Mouse (Mus musculus) A20 (cell line): ENCODE measurements around the gene Plekhm1.

Experiments
- DNase-seq: peaks from one replicate; pipeline ENCODE4 v3.0.0-alpha.2; 2011; ENCODE audit warnings: low read depth, low spot score

Plekhm1 gene

DNA sequence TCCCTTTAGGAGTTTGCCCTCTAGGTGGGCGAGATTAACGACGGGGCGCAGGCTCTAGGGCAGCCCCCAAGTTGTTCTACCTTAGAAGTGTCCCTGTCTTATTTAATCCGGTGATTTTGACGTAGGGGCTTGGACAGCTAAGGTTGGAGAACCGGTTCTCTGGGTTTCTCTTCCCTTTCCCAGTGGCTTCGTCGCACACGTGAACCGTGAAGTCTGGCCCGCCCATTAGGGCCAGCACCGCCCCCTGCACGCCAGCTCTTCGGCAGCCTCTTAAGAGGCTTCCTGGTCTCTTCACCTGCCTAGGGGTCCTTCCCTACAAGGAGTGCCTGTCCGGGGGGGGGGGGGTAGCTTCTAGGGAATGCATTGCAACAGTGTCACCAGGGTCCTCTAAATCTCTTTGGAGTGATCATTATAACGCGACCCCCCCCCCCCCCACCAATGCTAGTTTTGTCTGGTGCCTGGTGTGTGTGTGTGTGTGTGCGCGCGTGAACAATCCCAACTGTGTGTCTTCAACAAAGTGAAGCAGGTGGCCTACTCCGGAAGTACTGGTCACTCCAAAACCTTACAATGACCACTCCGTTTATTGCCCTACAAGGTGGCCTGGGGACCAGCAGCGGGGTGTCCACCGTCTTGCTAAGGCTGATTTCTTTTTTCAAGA is 51.0 kb downstream of the Plekhm1 start:
- DNase-seq: peak; percentile 93

DNA sequence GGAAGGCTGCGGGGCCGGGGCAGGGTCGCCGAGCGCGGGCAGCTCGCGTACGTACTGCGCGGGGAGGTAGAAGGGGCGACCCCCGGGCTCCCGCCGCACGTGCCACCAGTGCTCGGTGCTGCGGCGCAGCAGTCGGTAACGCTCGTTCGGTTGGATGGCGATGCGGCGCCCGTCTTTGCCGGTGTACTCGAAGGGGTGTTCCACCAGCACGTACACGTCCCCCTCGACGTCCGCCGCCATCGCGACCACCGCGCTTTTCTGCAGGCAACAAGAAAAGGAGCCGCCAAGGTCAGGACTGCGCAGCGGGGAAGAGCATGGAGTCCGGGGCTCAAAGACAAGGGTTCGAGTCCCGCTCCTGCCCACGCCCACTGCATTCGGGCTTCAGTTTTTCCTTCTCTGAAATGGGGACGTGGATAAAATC is 51.8 kb downstream of the Plekhm1 start:
- no peak for DNase-seq

GRCm38 (mm10) chr11:103359841-103360641 is 52.4 kb downstream of the Plekhm1 start:
- peak; percentile 95 for DNase-seq

DNA sequence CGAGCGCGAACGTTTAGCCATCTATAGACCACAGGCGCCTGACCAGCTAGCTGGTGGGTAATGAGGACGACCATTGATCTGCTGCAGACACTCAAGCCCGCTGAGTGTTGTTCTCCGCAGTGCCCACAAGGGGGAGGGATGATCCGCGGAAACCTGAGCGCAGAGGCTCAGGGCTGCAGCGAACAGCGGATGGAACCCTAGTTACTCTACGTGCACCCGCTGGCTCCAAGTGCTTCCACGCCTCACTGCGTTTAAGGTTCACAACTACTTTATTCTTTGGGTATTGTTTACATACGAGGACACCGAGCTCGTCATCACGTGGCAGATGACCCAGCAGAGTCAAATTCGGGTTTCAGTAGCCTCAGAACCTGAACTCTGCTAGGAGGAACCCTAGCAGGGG is 53.4 kb downstream of the Plekhm1 start:
- peak; percentile 94 for DNase-seq

GRCm38 (mm10) chr11:103358316-103358715 is 54.2 kb downstream of the Plekhm1 start:
- no peak for DNase-seq

GRCm38 (mm10) chr11:103357710-103358109 is 54.8 kb downstream of the Plekhm1 start:
- DNase-seq: no peak

DNA sequence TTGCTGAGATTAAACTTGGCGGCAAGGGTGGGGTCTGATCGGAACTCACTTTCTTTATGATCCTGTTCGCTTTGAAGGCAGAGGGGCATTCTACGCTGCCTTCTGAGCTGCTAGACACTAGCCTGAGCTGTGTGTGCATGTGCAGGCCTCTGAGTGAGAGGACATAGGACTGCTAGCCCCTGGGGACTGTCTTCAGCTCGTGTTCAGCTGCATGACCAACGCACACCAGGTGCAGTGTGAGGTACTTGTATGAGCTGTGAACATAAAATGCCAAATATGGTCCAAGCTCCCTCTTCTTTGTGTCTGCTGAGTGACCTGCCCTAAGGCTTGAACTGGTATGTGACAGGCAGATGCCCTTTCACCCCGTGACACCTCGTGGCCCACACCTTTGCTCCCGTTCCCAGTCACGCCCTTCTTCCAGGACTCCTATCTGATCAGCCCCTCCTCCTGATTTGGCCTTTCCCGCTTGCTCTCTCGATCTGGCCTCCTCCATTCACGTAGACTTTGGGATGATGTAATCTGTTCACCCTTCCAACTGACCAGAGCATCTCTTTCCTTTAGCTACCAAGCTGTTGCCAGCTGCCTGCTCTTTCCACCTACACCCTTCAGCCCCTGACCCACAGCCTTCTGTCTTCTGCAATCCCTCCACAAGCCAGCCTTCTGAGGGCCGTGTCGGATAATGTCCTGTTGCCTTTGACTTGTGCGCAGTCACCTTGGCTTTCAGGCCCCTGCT is 55.4 kb downstream of the Plekhm1 start:
- DNase-seq: peak; percentile 49

GRCm38 (mm10) chr11:103356032-103356571 is 56.4 kb downstream of the Plekhm1 start:
- no peak for DNase-seq

- DNase-seq: no peak
Observed at GRCm38 (mm10) chr11:103355251-103355650, 57.2 kb downstream of the Plekhm1 start.

- no peak for DNase-seq
Observed at GRCm38 (mm10) chr11:103354033-103354432, 58.5 kb downstream of the Plekhm1 start.

DNA sequence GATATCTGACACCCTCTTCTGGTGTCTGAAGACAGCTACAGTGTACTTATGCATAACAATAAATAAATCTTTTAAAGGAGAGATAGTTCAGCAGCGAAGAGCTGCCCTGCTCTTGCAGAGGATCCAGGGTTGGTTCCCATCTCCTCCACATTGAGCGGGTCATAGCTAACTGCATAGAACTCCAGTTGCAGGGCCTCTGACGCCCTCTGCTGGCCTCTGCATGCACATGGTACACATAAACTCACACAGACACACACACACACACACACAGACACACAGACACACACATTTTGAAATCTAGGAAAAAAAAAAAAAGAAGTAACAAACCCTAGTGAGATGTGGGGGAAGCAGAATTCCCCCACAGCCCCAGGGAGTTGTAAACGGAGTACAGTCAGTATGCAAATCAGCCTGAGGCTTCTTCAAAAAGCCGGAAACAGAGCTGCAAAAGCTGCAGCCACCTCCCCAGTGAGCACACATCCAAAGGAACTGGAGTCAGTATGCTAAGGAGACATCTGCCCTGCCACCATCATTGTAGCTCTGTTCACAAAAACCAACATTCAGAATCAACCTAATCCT is 60.2 kb downstream of the Plekhm1 start:
- DNase-seq: no peak

DNA sequence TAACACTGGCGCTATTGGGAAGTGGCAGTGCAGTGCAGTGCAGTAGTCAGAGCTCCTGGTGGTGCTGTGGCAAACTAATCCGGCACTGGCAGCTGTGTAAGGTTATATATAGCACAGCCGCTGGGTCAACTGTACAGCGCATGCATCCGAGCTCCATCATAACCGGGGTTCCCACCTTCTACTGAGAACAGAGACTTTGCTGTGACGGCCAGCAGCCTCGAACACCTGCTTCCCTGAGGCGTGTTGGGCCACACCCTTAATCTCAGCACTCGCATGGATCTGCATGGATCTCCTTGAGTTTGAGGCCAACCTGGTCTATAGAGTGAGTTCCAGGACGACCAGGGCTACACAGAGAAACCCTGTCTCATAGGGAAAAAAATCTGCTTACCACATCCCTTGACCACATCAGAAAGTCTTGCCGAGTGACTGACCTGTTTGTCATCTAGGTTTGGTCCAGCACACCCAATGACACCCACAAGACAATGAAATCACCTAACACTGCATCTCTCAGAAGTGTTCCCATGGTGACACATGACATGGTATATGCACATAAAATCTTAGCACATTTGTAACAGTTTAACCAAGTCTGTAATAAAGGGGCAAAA is 61.7 kb downstream of the Plekhm1 start:
- DNase-seq: no peak

DNA sequence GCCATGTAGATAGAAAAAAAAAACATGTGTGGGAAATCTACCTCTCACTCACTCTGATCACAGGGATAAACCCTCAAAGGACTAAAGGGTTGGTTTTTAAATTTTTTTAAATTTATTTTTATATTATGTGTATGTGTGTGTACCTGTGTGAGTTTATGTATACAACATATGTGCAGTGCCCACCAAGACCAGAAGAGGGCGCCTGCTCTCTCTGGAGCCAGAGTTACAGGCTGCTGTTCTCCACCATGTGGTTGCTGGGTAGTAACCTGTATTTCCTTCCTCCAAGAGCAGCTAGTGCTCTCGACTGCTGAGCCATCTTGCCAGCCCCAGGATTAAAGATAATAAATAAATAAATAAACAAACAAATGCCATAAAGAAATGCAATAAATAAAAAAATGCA is 62.8 kb downstream of the Plekhm1 start:
- peak; percentile 40 for DNase-seq

DNA sequence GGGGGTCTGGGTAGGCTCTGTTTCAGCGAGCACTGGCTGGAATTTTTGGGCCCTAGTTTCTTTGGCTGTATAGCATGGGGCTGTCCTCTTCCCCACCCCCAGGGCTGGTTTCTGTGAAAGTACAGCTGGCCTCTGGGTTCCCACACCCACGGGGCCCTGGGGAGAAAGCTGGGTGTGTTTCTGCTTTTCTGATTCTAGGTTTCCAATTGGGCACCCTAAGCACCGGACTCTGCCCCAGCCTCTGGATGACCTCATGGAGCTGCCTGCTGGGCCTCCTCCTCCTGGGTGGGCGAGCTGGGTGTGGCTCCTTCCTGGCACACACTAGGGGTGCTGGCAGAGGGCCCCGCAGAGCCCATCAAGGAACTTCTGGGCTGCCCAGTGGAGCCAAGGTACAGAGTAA is 65.8 kb downstream of the Plekhm1 start:
- DNase-seq: no peak

DNA sequence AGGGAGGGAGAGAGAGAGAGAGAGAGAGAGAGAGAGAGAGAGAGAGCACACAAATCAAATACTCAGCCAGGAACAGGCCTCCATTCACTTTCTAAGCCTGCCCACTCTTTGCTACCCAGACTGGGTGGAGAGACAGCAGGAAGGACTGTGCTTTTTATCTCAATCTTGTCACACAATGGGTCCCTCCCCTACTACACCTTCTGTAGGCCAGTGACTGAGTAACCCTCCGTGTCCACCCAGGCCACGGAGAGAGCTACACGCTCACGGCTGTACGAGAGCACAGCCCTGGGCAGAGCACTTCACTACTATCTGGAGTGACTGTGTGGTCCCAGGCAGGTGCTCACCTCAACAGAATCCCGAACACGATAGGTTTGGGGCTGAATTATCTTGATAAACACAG is 66.3 kb downstream of the Plekhm1 start:
- no peak for DNase-seq

- DNase-seq: peak; percentile 51
Observed at GRCm38 (mm10) chr11:103345408-103346091, 66.9 kb downstream of the Plekhm1 start.

- peak; percentile 83 for DNase-seq
Observed at GRCm38 (mm10) chr11:103344494-103345332, 67.8 kb downstream of the Plekhm1 start.

- peak; percentile 47 for DNase-seq
Observed at GRCm38 (mm10) chr11:103343881-103344280, 68.6 kb downstream of the Plekhm1 start.

- no peak for DNase-seq
Observed at GRCm38 (mm10) chr11:103343063-103343462, 69.4 kb downstream of the Plekhm1 start.

- no peak for DNase-seq
Observed at GRCm38 (mm10) chr11:103340677-103341076, 71.8 kb downstream of the Plekhm1 start.
